Mouse (Mus musculus) left cerebral cortex, postnatal 36 days (tissue): ENCODE data around the gene Prg2. TPM values are rescaled to one million over a fixed set of nuclear protein-coding genes. Genes with fewer than 3 reads are reported as not detected.

Source experiments
- DNase-seq, 2 experiments: peaks; one replicate each; pipeline ENCODE4 v3.0.0; 2021 to 2022; ENCODE audit warnings: low spot score in 2 of 2, mixed read lengths in 1 of 2
- intact Hi-C: fragments of 180-260 bp; cut with DNase I; formaldehyde crosslinking; loops from one replicate; pipeline ENCODE4 v1.15.1; 2025
- total RNA-seq, 2 experiments: library from RNA; stranded (reverse); gene quantifications; 2 replicates each; pipeline ENCODE4 v1.2.3; 2021

Prg2 gene
- total RNA-seq, 2 experiments from 2014 or later, result not detected

- intact Hi-C loops, result loop anchor here (10.0 kb wide), 1 partner anchor 46 kb away; no protein-coding TSS in a partner anchor
- no peak for DNase-seq
Measured at GRCm38 (mm10) chr2:84958588-84959264, 21.5 kb upstream of the Prg2 start.

- intact Hi-C loops, result no loop called here
- DNase-seq, result no peak
Measured at GRCm38 (mm10) chr2:84961300-84961699, 19.0 kb upstream of the Prg2 start.

GRCm38 (mm10) chr2:84961901-84962300 lies 18.4 kb upstream of the Prg2 start:
- intact Hi-C loops, result no loop called here

GRCm38 (mm10) chr2:84962906-84963507 lies 17.3 kb upstream of the Prg2 start:
- DNase-seq, result no peak
- intact Hi-C loops, result no loop called here

More at GRCm38 (mm10) chr2:84961901-84962300, 18.4 kb upstream of the Prg2 start:
- DNase-seq, result no peak

- intact Hi-C loops, result no loop called here
- no peak for DNase-seq
Measured at GRCm38 (mm10) chr2:84964111-84964801, 16.0 kb upstream of the Prg2 start.

- no peak for DNase-seq
- intact Hi-C loops, result no loop called here
Measured at GRCm38 (mm10) chr2:84967318-84967991, 12.8 kb upstream of the Prg2 start.

GRCm38 (mm10) chr2:84975580-84975979 lies 4.7 kb upstream of the Prg2 start:
- intact Hi-C loops, result no loop called here
- no peak for DNase-seq

- no peak for DNase-seq
- intact Hi-C loops, result no loop called here
Measured at GRCm38 (mm10) chr2:84987930-84988329, 7.7 kb downstream of the Prg2 start, which contains the start of gene Prg3. Gene Prg3 (plus strand): TSS chr2:84988215.

- no peak for DNase-seq
- intact Hi-C loops, result no loop called here
Measured at GRCm38 (mm10) chr2:84996376-84996775, 16.1 kb downstream of the Prg2 start.

GRCm38 (mm10) chr2:84999486-85000181 lies 19.4 kb downstream of the Prg2 start:
- intact Hi-C loops, result loop anchor here (5.0 to 10.0 kb wide), 2 partner anchors 45 to 107 kb away; no protein-coding TSS in a partner anchor
- DNase-seq, result no peak

- intact Hi-C loops, result loop anchor here (5.0 to 10.0 kb wide), 2 partner anchors 47 to 109 kb away; no protein-coding TSS in a partner anchor
- no peak for DNase-seq
Measured at GRCm38 (mm10) chr2:85001497-85001896, 21.2 kb downstream of the Prg2 start.

GRCm38 (mm10) chr2:85002575-85002974 lies 22.3 kb downstream of the Prg2 start:
- DNase-seq, result no peak
- intact Hi-C loops, result loop anchor here (5.0 to 10.0 kb wide), 2 partner anchors 48 to 110 kb away; no protein-coding TSS in a partner anchor

- peak; percentile 40 to 52 for DNase-seq
- intact Hi-C loops, result loop anchor here (5.0 to 10.0 kb wide), 2 partner anchors 50 to 112 kb away; no protein-coding TSS in a partner anchor
Measured at GRCm38 (mm10) chr2:85004341-85004740, 24.1 kb downstream of the Prg2 start.

- intact Hi-C loops, result loop anchor here (10.0 kb wide), 1 partner anchor 52 kb away; no protein-coding TSS in a partner anchor
- no peak for DNase-seq
Measured at GRCm38 (mm10) chr2:85006600-85006999, 26.3 kb downstream of the Prg2 start.

- DNase-seq, result no peak
Measured at GRCm38 (mm10) chr2:85007729-85008128, 27.5 kb downstream of the Prg2 start.

GRCm38 (mm10) chr2:85009212-85009611 lies 29.0 kb downstream of the Prg2 start:
- no peak for DNase-seq
- intact Hi-C loops, result loop anchor here (10.0 kb wide), 1 partner anchor 54 kb away; no protein-coding TSS in a partner anchor

More at GRCm38 (mm10) chr2:85007729-85008128, 27.5 kb downstream of the Prg2 start:
- intact Hi-C loops, result loop anchor here (10.0 kb wide), 1 partner anchor 53 kb away; no protein-coding TSS in a partner anchor

- no peak for DNase-seq
- intact Hi-C loops, result loop anchor here (5.0 kb wide), 2 partner anchors 125 to 180 kb away; partner anchors contain the start of gene Rtn4rl2
Measured at GRCm38 (mm10) chr2:85011906-85012604, 31.8 kb downstream of the Prg2 start.

- no peak for DNase-seq
- intact Hi-C loops, result loop anchor here (5.0 kb wide), 2 partner anchors 125 to 180 kb away; partner anchors contain the start of gene Rtn4rl2
Measured at GRCm38 (mm10) chr2:85012679-85013078, 32.4 kb downstream of the Prg2 start.
